Mouse (Mus musculus): ENCODE measurements around the gene Psmd14.

Psmd14 gene

GRCm38 (mm10) chr2:61814548-61815473 is 103.3 kb downstream of the Psmd14 start:
- WGBS, result 6% methylated on average over 50 of the region's 50 CpGs

GRCm38 (mm10) chr2:61815583-61816313 is 104.3 kb downstream of the Psmd14 start:
- 17% methylated on average over 65 of the region's 66 CpGs for WGBS

- WGBS, result 36% methylated on average over 1 of the region's 1 CpGs
Measured at GRCm38 (mm10) chr2:61818197-61818596, 106.7 kb downstream of the Psmd14 start.

GRCm38 (mm10) chr2:61820203-61820602 is 108.7 kb downstream of the Psmd14 start:
- 83% methylated on average over 4 of the region's 4 CpGs for WGBS

- 85% methylated on average over 1 of the region's 1 CpGs for WGBS
Measured at GRCm38 (mm10) chr2:61823426-61824140, 112.1 kb downstream of the Psmd14 start.

GRCm38 (mm10) chr2:61837243-61837806 is 125.8 kb downstream of the Psmd14 start:
- 54% methylated on average over 2 of the region's 2 CpGs for WGBS

Data from cerebral cortex, adult 2 months (tissue).